Mouse (Mus musculus): ENCODE results near the gene Vmn2r93. TPM values are rescaled to one million over a fixed set of nuclear protein-coding genes. Genes with fewer than 3 reads are reported as not detected.

Vmn2r93 gene
- not detected in 2 replicates for polyA plus RNA-seq (2015; fragmentation: Nextera tagmentation; extraction: Ambion mirVana)

DNA sequence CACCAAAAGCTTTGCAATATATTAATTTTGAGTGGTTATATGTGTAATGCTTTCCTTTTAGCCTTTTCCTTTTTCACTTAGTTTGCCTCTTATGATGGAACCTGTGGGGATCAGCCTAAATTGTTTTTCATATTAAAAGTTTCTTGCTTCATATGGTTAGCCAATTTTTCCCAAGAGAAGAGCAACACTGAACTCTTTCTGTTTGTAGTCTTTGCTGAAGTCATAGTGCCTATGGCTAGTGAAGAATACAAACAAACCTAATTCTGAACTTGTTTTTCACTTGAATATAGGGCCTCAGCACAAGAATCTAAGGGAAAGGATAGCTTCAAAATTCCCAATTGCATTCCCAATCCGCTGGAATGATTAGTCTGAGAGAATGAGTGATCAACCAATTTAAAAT lies at the start of gene Vmn2r93:
Vmn2r93 (plus strand) TSS at position 301 of the 400 bp plus-strand sequence.
- no peaks in the 10 kb centered on the region for H3K36me3 ChIP-seq
- 49% methylated on average over 1 of the region's 1 CpGs for WGBS

DNA sequence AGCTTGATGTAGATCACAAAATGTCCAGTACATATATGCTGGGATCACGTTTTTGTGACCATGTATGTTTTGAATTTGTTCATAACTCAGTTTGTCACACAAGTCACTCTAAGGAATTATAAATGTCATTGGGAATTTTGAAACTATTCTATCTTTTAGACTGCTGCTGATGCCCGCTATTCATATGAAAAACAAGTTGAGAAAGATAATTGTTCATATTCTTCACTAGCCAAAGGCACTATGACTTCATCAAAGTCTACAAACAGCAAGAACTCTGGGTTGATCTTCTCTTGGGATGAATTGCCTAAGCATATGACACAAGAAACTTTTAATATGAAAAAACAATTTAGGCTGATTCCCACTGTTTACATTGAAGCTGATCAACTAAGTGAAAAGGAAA lies 20.2 kb upstream of the Vmn2r93 start, which contains the start of gene Vmn2r94:
Vmn2r94 (minus strand) TSS at position 101 of the 400 bp plus-strand sequence.
- Histone ChIP-seq H3K4me1 (replicated peaks) (no peaks in the 10 kb centered on the region), H3K27ac (replicated peaks) (no peak within 1 kb of the TSS), H3K9me3 (peaks cover 3% of the 10 kb centered on the region; the same call in 1 of the 2 replicates), H3K4me3 (no peak within 1 kb of the TSS), H3K4me2 (no peak within 1 kb of the TSS), H3K9ac (no peak within 1 kb of the TSS), H3K27me3 (no peaks in the 10 kb centered on the region), H3K36me3 (no peaks in the 10 kb centered on the region)
- WGBS: 74% methylated on average over 2 of the region's 2 CpGs
- ATAC-seq (ENCODE audit: low FRiP score, low read depth): no peak

More for the DNA sequence above, at the start of gene Vmn2r93:
- Histone ChIP-seq H3K27ac (replicated peaks) (no peak within 1 kb of the TSS), H3K4me2 (no peak within 1 kb of the TSS), H3K4me3 (no peak within 1 kb of the TSS), H3K27me3 (no peaks in the 10 kb centered on the region), H3K4me1 (replicated peaks) (no peaks in the 10 kb centered on the region), H3K9me3 (peaks cover 5% of the 10 kb centered on the region; the same call in 1 of the 2 replicates), H3K9ac (no peak within 1 kb of the TSS)
- ATAC-seq (ENCODE audit: low FRiP score, low read depth): no peak

GRCm38 (mm10) chr17:18323031-18323430 lies 25.1 kb downstream of the Vmn2r93 start:
- no peak overlapping the region for H3K4me3 ChIP-seq
- H3K27ac ChIP-seq (replicated peaks): no peak overlapping the region
- no peak overlapping the region for H3K9ac ChIP-seq
- H3K36me3 ChIP-seq: no peaks in the 10 kb centered on the region
- no peak for ATAC-seq (ENCODE audit: low FRiP score, low read depth)
- no peaks in the 10 kb centered on the region for H3K4me1 ChIP-seq (replicated peaks)
- no peaks in the 10 kb centered on the region for H3K27me3 ChIP-seq
- WGBS: 98% methylated on average over 2 of the region's 2 CpGs
- no peak overlapping the region for H3K4me2 ChIP-seq
- peaks cover 6% of the 10 kb centered on the region; the same call in 1 of the 2 replicates for H3K9me3 ChIP-seq

DNA sequence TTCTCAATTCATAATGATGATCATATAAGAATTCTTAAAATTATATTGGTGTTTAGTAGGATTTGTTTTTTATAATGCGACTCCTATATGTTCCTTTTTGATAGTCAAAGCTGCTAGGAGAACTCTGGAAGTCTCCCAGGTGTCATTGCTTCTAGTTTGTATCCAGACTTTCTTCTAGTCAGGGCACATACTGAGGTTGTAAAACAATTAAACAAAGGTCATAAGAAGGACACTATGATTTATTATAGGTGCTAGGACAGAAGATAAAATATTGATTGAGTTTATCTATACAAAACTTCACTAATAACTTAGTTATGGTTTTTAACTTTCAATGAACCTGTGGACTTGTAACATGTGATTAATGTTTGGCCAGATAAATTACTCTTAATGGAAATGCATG lies 62.1 kb downstream of the Vmn2r93 start:
- Histone ChIP-seq H3K4me2 (no peak overlapping the region), H3K4me1 (replicated peaks) (no peaks in the 10 kb centered on the region), H3K27me3 (no peaks in the 10 kb centered on the region), H3K9ac (no peak overlapping the region), H3K9me3 (0 out of 2 replicates have a peak, but pooled peaks cover 5% of the 10 kb centered on the region), H3K27ac (replicated peaks) (no peak overlapping the region), H3K4me3 (no peak overlapping the region), H3K36me3 (no peaks in the 10 kb centered on the region)
- no peak for ATAC-seq (ENCODE audit: low FRiP score, low read depth)
- 72% methylated on average over 1 of the region's 1 CpGs for WGBS

- no peak overlapping the region for H3K27ac ChIP-seq (replicated peaks)
- ATAC-seq (ENCODE audit: low FRiP score, low read depth): no peak
- no peak overlapping the region for H3K9ac ChIP-seq
- WGBS: 61% methylated on average over 3 of the region's 3 CpGs
- H3K36me3 ChIP-seq: no peaks in the 10 kb centered on the region
- no peak overlapping the region for H3K4me2 ChIP-seq
- H3K27me3 ChIP-seq: no peaks in the 10 kb centered on the region
- H3K9me3 ChIP-seq: 0 out of 2 replicates have a peak, but pooled peaks cover 3% of the 10 kb centered on the region
- H3K4me1 ChIP-seq (replicated peaks): no peaks in the 10 kb centered on the region
- no peak overlapping the region for H3K4me3 ChIP-seq
Measured at GRCm38 (mm10) chr17:18360602-18361001, 62.7 kb downstream of the Vmn2r93 start.

Other genes with a start within 250 kb of the Vmn2r93 start
- gene Vmn2r124, start 248.7 kb upstream of the Vmn2r93 start, polyA plus RNA-seq (2015; fragmentation: Nextera tagmentation; extraction: Ambion mirVana): not detected in 2 replicates
- gene Vmn2r91, start 213.1 kb upstream of the Vmn2r93 start, polyA plus RNA-seq (2015; fragmentation: Nextera tagmentation; extraction: Ambion mirVana): not detected in 2 replicates
- not detected in 2 replicates for gene Vmn2r92, start 146.2 kb upstream of the Vmn2r93 start, polyA plus RNA-seq (2015; fragmentation: Nextera tagmentation; extraction: Ambion mirVana)
- not detected in 2 replicates for gene Vmn2r94, start 20.3 kb upstream of the Vmn2r93 start, polyA plus RNA-seq (2015; fragmentation: Nextera tagmentation; extraction: Ambion mirVana)
- not detected in 2 replicates for gene Vmn2r95, start 126.0 kb downstream of the Vmn2r93 start, polyA plus RNA-seq (2015; fragmentation: Nextera tagmentation; extraction: Ambion mirVana)

Measured in hindbrain, embryonic 15.5 days (tissue).